Mouse (Mus musculus): ENCODE measurements around the gene Wdr93.

The Wdr93 gene

DNA sequence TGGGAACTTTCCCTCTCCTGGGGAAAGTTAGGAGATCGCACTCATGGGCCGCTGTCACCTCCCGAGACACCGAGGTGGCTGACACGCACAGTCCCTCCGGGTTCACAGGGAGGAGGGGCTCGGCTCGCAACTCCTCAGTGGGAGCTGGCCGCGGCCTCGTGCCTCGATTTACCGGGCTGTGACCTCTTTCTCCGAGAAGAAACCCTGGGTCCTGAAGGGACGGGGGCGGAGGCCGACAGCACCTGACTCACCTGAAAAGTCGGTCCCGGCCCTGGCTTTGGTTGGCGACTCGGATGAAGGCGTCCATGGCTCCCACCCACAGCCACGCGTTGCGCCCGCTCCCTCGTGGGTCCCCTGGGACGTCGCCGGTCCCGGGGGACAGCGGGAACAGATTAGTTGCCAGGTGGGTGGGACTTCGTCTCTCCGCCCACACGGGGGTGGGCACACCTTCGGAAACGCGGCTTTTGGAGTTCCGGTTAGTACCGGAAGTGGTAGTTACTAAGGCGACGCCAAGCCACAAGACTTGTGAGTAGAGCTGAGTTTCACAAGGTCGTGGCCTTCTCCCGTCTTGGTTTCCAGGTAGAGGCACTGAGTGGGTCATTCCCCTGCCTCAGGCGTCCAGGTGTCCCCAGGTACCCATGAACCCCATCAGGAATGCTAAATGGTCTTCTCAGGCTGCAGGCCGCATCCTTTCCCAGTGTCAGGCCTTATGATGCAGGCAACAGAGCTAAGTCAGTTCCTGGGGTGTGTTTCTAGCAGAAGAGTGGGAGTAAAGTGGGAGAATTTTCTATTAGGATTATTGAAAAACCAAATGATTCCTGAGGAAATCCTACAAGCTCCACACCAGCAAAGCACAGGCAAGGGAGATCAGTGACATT is at the start of gene Wdr93, which contains the start of gene Pex11a:
TSS of gene Wdr93 (plus strand) at position 505 of the 878 bp plus-strand sequence.
TSS of gene Pex11a (minus strand) at position 473 of the 878 bp plus-strand sequence.
- peak; percentile 79 for DNase-seq (ENCODE audit: extremely low spot score)

DNA sequence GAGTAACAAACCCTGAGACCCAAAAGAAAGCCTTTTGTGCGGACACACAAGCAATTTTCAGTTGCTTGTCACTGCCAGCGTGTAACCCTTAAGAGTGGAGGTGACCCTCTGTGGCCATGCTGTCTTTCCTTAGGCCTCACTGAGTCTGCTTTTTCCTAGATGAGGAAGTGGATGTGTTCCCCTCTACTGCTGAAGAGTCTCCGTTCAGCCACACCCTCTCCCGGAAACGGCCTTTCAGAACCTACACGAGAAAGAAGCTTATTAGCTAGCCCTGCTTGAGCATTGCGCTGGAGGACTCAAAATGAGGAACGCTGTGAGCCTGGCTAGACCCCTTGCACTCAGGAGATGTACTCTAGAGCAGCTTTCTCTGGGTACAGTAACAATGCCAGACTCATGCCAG is 46.5 kb upstream of the Wdr93 start:
- no peak for DNase-seq (ENCODE audit: extremely low spot score)

DNA sequence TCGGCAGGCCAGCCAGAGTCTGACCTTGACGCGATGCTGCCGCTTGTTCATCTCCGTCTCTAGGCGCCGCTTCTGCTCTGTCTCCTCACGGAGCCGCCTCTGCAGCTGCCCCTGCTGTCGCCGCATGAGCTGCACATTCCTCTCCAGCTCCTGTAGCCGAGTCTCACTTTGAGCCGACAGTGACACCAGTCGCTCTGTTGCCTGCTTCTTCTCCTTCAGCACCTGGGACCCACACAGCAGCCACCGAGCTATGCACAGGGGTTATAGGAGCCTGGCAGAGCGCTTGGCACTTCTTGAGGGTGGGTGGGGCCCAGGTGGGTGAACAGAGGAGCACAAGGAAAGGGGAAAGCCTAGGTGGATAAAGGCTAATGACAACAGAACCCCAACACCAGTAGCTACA is 40.2 kb upstream of the Wdr93 start:
- no peak for DNase-seq (ENCODE audit: extremely low spot score)

DNA sequence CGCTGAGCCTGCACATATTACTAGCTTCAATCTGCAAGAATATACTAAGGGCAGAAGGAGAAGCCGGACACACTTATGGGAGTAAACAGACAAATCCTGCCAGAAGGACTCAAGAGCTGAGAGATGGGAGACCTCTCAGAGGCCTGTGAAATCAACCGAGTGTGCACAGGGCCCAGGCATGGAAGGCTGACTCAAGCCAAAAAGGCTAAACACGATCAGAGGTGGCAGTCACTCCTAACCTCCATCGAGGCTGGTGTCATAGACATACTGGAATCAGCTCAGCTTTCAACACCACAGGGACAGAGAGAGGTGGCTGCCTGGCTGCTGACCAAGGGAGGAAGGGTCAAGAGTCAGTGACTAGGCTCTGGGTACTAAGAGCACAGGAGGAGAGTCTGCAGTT is 37.8 kb upstream of the Wdr93 start:
- DNase-seq (ENCODE audit: extremely low spot score): no peak

DNA sequence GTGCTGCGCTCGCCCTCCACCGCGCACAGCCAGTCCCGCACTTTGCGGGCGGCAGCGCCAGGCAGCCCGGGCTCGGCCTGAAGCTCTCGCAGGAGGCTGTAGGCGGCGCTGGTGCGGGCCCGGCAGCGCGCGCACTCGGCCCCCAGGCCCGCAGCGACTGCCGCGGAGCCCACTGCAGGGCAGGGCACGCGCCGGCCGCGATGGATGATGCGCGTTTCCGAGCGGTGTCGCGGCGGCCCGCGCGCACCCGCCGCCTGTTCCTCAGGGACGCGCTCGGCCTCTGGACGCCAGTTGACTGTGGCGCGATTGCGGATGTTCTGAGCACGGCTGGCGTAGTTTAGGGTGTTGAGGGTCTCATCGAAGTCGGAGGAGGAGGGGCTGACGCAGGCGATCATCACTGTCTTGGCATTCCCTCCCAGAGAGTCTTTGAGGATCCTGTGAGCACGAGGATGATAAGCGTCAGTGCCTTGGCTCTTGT is 32.8 kb upstream of the Wdr93 start:
- peak; percentile 73 for DNase-seq (ENCODE audit: extremely low spot score)

DNA sequence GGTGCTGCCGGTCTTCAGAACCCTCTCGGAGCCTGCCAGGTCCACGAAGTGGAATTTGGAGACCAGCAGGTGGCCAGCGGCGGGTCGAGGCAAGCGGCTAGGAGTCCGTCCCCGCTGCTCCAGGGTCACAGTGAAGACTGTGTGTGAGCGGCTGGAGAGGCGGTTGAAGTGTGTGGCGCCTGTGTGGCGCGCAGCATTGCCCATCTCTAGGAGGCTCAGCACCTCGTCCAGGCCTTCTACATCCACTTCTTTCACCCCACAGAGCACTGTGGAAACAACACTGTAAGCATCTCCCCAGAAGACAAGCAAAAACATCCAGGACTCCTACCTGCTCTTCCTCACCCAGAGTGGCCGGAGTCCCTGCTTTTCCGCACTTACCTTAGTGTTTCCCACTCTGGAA is 32.1 kb upstream of the Wdr93 start:
- DNase-seq (ENCODE audit: extremely low spot score): no peak

DNA sequence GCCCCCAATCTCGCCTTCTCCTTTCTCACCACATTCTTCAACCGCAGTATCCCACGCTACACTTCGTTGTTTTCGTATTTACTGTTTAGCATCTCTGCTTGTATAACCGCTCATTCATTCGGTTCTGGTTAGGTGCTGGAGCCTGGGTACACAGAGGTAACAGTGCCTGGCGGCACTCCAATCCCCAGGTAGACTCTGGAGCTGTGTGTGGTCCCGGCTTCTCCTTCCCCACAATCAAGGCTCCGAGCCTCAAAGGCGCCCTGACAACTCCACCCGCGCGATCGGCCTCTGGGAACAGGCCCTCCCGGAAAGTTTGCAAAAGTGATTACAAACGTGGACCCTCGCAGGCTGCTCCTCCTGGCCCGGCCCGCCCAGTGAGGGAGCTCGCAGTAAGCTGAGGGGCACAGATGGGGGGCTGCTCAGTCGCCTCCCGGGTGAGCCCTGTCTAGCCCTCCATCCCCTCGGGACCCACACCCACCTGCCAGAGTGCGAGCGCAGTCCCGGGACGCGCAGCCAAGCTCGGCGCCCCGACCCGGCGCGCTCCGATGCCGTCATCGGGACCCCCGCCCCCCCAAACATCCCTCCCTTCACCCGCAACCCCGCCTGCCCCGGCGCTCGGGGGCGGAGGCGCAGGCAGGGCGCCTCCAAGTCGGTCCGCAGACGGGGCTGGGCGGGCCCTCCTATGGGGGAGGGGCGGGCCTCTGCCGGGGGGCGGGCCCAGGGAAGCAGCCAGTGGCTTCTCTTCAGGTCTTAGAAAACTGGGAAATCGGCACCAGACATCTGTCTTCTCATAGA is 27.6 kb upstream of the Wdr93 start, which contains the start of gene Kif7:
TSS of gene Kif7 (minus strand) at position 534 of the 795 bp plus-strand sequence.
- DNase-seq (ENCODE audit: extremely low spot score): peak; percentile 93

DNA sequence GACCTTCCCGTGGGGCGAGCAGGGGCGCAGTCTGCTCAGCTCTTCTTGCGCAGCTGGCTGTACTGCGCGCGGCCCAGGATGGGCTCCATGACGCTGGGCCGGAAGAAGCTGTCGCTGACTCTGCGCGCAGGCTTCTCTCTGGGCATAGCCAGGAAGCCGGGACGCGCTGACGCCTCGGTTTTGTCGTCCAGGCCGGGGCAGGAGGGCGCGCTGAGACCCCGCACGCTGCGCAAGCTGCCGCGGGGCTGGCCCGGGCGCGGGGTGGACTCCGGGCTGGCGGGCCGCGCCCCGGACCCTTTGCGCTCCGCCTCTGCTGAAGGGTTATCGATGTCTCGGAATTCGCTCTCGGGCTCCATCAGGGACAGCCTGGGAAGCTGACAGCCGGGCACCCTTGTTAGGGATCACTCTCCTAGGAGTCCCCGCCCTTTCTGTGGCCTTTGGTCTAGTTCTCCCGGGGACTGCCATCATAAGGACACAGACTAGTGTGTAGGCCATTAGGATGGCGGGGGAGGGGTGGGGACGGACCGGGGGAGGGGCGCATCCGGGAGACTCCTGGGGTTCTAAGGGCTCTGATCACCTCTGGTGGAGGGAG is 21.5 kb upstream of the Wdr93 start:
- peak; percentile 70 for DNase-seq (ENCODE audit: extremely low spot score)

DNA sequence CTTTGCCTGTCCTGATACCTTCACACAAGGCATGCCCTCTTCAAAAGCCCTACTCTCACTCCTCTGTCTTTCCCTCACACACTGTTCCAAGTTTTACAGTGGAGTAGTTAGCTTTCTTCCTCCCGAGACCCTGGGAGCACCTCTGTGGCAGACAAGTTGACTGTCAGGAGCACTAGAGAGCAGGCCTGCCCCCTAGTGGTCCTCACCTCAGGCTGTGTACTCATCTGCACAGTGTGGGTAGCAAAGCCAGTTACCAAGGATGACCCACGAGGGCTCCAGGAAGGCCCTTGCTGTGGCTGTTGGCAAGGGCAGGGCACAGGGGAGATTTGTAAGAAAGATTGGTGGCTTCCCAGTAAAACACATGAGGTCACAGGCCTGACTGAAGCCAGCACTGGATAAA is 15.9 kb upstream of the Wdr93 start:
- peak; percentile 59 for DNase-seq (ENCODE audit: extremely low spot score)

DNA sequence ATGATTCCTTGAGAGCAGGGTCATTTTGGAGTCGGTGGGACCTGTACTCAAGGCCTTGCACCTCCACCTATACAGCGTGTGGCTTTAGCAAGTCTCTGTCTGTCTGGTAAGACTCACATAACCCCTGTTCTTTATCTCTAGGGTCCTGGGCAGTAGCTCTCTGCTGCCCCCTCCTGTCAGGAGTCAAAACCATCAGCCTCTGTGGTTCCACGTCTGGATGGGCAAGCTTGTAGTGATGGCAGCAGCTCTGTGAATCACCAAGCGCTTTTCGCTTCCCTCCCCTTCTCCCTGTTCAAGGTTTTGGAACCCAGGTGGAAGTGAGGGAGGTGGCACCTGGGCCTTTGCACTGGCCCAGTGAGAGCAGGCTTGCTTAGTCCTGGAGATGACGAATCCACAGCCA is 14.7 kb upstream of the Wdr93 start:
- peak; percentile 80 for DNase-seq (ENCODE audit: extremely low spot score)

DNA sequence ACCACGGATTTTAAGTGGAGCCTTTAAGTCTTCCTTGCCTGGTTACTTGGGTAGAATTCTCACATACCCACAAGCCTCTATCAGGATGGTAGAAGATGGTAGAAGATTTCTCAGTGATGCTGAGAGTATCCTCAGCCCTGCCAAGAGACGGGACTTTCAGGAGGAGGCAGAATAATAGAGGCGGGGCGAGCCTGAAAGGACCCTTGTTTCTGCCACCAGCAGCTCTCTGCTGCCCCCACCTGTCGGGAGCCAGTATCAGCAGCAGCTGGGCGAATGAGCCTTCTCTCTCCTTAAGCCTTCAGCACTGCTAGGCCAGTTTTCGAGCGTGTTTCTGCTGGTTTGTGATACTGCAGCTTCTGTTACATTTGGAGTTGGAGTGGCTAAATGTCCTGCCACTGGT is 13.8 kb upstream of the Wdr93 start:
- DNase-seq (ENCODE audit: extremely low spot score): peak; percentile 80

DNA sequence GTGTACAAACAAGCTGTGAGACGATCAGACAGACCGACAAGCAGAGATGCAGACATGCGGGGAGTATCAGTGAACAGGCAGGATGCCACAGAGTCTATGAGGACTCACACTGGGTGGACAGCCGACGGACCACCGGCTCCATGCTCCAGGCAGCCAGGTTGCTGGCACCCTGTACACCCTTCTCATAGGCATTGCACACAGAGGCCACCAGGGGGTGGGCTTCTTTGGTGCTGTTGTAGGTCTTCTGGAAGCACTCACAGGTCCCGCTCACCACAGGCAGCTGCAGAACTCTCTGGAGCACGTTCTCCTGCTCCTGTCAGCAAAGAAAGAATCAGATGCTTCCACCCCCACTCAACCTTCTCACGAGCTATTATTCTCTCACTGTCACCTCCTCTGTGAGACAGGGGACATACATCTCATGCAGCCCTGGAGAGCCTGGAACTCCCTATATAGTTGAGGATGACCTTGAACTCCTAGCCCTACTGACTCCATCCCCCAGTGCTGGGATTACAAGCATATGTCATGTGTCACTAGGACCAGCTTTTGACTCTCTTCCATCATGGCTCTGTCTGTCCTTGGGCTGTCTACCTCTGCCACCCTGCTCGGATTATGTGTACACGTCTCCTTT is 13.1 kb upstream of the Wdr93 start:
- no peak for DNase-seq (ENCODE audit: extremely low spot score)

DNA sequence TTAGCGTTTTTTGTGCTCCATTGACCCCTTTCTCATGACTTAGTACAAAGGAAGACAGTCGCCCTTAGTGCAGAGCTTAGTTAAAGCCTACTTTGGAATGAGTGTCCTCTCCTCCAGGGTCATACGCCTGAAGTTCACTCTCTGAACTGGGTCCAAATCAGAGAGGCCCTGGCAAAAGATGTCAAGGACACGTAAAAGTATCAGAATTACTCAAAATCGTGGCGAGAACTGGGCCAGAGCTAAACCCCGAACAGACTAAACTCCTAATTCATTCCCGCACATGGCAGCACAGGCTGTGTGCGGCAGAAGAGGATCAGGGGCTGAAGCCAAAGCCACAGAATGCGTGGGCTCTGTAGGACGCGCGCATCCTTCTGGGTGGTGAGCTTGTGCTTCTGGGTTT is 11.5 kb upstream of the Wdr93 start:
- DNase-seq (ENCODE audit: extremely low spot score): no peak

DNA sequence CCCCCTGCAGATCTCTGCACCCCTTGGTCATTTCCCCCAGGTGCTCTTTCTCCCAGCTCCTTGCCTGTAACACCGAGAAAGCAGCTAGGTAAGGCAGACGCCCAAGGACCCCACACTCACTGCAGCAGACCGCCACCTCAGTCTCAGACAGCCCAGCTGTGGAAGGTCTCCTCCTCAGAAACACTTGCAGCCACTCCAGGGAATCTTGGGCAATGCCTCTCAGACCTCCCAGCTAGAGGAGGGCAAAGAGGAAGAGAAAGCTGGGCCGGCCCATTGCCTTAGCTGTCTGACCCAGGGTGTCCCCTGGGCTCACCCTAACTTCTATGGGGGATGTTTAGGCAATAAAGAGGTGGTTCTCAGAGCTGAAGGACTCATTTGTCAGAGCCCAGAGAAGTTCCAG is 10.3 kb upstream of the Wdr93 start, which contains the start of gene Plin1:
TSS of gene Plin1 (minus strand) at position 282 of the 400 bp plus-strand sequence.
- no peak for DNase-seq (ENCODE audit: extremely low spot score)

DNA sequence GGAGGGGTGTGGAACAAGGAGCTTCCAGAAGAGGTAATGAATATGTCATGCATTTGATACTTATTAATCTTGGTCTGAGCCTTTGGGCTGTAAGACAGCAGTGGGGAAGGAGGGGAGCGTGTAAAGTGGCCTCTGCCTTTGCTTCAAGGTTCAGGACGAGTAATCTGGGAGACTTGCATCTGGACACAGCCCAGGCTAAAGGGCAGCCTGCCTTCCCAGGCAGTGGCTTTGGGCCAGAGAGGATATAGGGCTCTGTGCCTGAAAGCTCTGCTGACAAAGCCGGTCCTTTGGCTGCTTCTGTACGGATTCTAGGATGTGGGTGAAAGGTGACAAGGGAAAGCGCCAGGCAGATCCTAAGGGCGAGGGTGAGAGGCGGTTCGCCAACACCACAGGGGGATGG is 8.4 kb upstream of the Wdr93 start:
- DNase-seq (ENCODE audit: extremely low spot score): no peak

DNA sequence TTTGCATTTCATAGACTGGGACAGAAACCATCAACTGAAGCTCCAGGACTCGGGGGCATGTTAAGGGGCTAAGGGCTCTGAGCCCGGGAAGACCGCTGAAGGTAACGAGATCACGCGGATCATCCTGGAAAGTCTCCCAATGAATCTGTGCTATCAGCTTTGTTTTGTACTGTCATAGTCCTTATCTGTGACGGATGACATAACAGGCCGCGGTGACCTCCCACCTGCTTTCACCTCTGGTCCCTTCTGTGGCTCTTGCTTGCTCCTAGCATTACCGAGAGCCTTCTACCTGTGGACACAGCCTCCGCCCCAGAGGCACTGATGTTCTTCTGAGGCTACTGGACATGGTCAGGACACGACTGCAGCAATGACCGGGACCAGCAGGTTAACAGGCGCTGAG is 6.5 kb upstream of the Wdr93 start:
- no peak for DNase-seq (ENCODE audit: extremely low spot score)

DNA sequence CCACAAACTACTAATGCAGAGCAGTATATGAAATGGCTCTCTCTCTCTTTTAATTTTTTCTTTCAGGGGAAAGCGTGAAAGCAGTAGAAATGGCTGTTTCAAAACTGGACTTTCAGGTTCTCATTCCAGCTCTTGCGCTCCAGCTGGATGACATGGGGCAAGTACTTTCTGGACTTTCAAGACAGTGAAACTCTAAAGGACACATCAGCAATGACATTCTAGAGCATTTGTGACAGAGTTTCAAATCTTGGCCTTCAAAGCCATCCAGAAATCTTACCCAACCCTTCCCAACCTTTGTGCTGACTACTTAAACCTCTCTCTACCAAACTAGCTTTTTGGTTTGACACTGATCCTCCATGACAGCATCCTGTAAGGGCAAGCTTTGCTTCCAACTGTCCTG is 4.0 kb upstream of the Wdr93 start:
- no peak for DNase-seq (ENCODE audit: extremely low spot score)

DNA sequence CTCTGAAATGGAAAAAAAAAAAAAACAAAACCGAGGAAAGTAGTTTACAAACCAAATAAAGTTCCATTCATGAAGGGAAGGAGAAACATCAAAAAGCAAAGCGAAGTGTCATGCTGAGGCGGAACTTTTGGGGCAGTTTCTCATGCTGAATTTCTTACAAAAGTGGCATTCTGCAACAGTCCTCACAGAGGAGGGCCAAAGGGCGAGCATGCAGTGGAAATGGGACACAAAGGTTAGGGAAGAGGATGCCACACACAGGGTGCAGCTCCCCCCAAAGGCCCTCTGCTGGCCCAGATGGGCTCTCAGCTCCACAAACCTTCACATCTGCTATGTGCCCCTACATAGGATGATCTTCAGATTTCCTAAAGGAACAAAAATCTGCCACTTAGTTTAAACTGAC is 2.7 kb upstream of the Wdr93 start:
- no peak for DNase-seq (ENCODE audit: extremely low spot score)

DNA sequence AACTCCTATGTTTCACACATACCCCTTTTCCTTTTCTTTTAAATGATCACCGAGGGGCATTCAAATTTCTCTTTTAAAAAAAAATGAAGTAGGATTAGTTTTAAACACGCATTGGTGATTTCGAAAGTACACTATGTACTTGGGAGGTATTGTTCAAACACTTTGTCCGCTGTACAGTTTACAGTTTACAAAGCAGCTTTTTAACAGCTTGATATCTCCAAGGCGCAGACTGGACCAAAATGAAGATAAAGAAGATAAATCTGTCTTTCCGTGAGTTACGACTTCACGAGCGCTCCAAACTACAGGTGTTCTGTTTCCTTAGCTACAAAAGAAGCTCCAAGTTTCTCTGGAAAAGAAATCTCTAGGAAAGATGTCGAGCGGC is 695 bp upstream of the Wdr93 start:
- DNase-seq (ENCODE audit: extremely low spot score): no peak

DNA sequence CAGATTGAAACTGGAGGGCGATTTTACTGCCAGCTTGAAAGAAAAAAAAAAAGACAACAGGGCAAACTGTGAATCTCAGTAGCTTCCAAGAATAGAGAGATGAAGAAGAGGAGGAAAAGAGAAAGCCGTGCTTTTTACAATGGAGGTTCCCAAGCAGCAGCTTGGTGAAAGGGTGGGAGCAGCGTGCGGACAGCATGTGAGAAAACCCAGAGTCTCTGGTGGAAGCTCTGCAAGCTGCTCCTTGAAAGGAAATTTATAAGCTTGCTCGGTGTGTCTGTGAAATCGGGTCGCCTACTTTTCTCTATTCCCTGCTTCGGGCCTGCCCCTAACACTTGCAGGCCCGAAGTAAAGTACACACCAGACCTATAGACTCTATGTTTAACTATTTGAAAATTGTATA is 1.1 kb downstream of the Wdr93 start:
- DNase-seq (ENCODE audit: extremely low spot score): no peak

DNA sequence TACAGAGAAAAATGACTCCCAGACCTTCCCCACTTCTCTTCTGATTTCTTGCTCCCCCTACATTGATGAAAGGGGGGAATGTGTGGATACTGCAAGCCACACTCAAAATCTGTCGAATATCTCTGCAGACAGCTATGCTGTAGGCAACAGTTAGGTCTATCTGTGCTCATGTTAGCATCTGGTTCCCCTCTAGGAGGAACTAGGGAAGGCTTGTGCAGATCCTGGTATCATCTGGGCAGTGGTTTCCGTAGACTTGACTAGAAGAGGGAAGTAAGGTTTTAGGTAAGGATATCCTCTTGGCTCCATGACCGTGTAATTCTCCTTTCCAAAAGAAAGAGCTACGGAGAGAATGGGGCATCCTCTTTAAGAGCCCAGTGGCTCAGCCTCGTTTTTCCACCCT is 1.6 kb downstream of the Wdr93 start:
- no peak for DNase-seq (ENCODE audit: extremely low spot score)

DNA sequence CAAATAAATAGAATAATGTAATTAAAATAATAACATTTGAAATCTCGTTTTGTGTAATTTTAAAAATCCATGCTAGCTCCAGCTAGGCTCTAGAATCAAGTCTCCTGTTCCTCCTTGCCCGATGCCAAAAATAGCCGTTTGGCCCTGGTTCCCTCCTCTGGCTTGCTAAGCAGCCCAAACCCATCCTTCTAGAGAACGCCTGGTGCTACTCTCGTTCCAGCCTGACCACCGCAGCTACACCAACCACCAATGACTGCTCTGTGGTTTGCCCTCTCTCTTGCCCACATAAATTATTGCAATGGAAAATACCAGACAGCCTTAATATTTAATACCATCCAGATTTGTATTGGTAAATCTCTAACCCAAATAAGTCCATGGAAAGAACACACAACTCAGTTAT is 4.7 kb downstream of the Wdr93 start:
- DNase-seq (ENCODE audit: extremely low spot score): no peak

All from embryo, embryonic 9.5 days (tissue).